Mouse (Mus musculus) neural tube, embryonic 12.5 days (tissue): ENCODE data around the gene Tmem88b. TPM values are rescaled to one million over a fixed set of nuclear protein-coding genes. Genes with fewer than 3 reads are reported as not detected.
"Not testable (repeated sequence)": the region's sequence is repeated elsewhere in the genome, so short reads cannot be mapped to it uniquely, and the experiment has no call there.

Source experiments
- ATAC-seq: fragments of 200-750 bp; cut with Nextera tagmentation; 2 replicates; pipeline ENCODE4 v1.8.0; 2017; ENCODE audit warnings: low read depth, mild to moderate bottlenecking, moderate TSS enrichment, moderate library complexity; ENCODE audit not compliant: low FRiP score
- H3K27ac ChIP-seq: fragments of 300-500 bp; sonication (generic); 2 replicates; pipeline ENCODE4 v1.5.1; 2016
- H3K27me3 ChIP-seq: fragments of 300-500 bp; sonication (generic); replicated peaks from 2 replicates; pipeline ENCODE4 v1.6.1; 2016; ENCODE audit warnings: mild to moderate bottlenecking
- H3K36me3 ChIP-seq: fragments of 300-500 bp; sonication (generic); 2 replicates; pipeline ENCODE4 v1.6.1; 2016; ENCODE audit warnings: mild to moderate bottlenecking
- H3K4me1 ChIP-seq: fragments of 300-500 bp; sonication (generic); 2 replicates; pipeline ENCODE4 v1.6.1; 2016
- H3K4me2 ChIP-seq: fragments of 300-500 bp; sonication (generic); replicated peaks from 2 replicates; pipeline ENCODE4 v1.6.1; 2016; ENCODE audit warnings: mild to moderate bottlenecking
- H3K4me3 ChIP-seq: fragments of 300-500 bp; sonication (generic); 2 replicates; pipeline ENCODE4 v1.5.1; 2016
- H3K9ac ChIP-seq: fragments of 300-500 bp; sonication (generic); 2 replicates; pipeline ENCODE4 v1.6.1; 2016; ENCODE audit warnings: mild to moderate bottlenecking
- H3K9me3 ChIP-seq: fragments of 300-500 bp; sonication (generic); 2 replicates; pipeline ENCODE4 v1.6.1; 2016; ENCODE audit warnings: mild to moderate bottlenecking
- WGBS: fragments of 180-500 bp; shearing (Covaris S2); methylation state at CpG from one replicate; pipeline ENCODE4 v1.1.7; 2016; 5-methylcytosine and 5-hydroxymethylcytosine counted together
- polyA plus RNA-seq: library from polyadenylated mRNA; unstranded; fragments of >200 nt; fragmentation: Nextera tagmentation; extraction: Ambion mirVana; gene quantifications from 2 replicates; pipeline ENCODE4 v1.2.1, GENCODE M21; 2016

Tmem88b gene
- polyA plus RNA-seq, 1 experiment from 2014 or later = 0.56 TPM

GRCm38 (mm10) chr4:155746036-155746548 is 39.6 kb downstream of the Tmem88b start:
- Histone ChIP-seq H3K9ac (no peak overlapping the region), H3K4me2 (no peak overlapping the region), H3K27ac (no peak overlapping the region), H3K4me1 (no peaks in the 10 kb centered on the region), H3K27me3 (no peaks in the 10 kb centered on the region), H3K36me3 (peaks cover 91% of the 10 kb centered on the region), H3K4me3 (no peak overlapping the region), H3K9me3 (no peaks in the 10 kb centered on the region)
- WGBS = 90% methylated on average over 8 of the region's 8 CpGs
- no peak for ATAC-seq

GRCm38 (mm10) chr4:155745136-155745535 is 40.5 kb downstream of the Tmem88b start:
- H3K9me3 ChIP-seq = no peaks in the 10 kb centered on the region
- H3K4me2 ChIP-seq = no peak overlapping the region
- ATAC-seq = no peak
- no peak overlapping the region for H3K9ac ChIP-seq
- no peaks in the 10 kb centered on the region for H3K27me3 ChIP-seq
- no peak overlapping the region for H3K27ac ChIP-seq
- 93% methylated on average over 5 of the region's 5 CpGs for WGBS
- no peak overlapping the region for H3K4me3 ChIP-seq
- no peaks in the 10 kb centered on the region for H3K4me1 ChIP-seq
- peaks cover 91% of the 10 kb centered on the region for H3K36me3 ChIP-seq

GRCm38 (mm10) chr4:155744474-155744873 is 41.2 kb downstream of the Tmem88b start:
- Histone ChIP-seq H3K36me3 (peaks cover 91% of the 10 kb centered on the region), H3K4me3 (no peak overlapping the region)
- WGBS = 94% methylated on average over 8 of the region's 8 CpGs

GRCm38 (mm10) chr4:155742684-155743083 is 43.0 kb downstream of the Tmem88b start:
- no peak for ATAC-seq
- Histone ChIP-seq H3K27me3 (no peaks in the 10 kb centered on the region), H3K4me2 (no peak overlapping the region), H3K4me3 (no peak overlapping the region), H3K27ac (no peak overlapping the region), H3K36me3 (peaks cover 81% of the 10 kb centered on the region), H3K9me3 (no peaks in the 10 kb centered on the region), H3K9ac (no peak overlapping the region), H3K4me1 (no peaks in the 10 kb centered on the region)
- WGBS = 89% methylated on average over 5 of the region's 5 CpGs

More at GRCm38 (mm10) chr4:155744474-155744873, 41.2 kb downstream of the Tmem88b start:
- Histone ChIP-seq H3K4me2 (no peak overlapping the region), H3K9me3 (no peaks in the 10 kb centered on the region), H3K4me1 (no peaks in the 10 kb centered on the region), H3K9ac (no peak overlapping the region), H3K27ac (no peak overlapping the region), H3K27me3 (no peaks in the 10 kb centered on the region)
- ATAC-seq = no peak

- H3K4me2 ChIP-seq, H3K27ac ChIP-seq, H3K9ac ChIP-seq, H3K9me3 ChIP-seq, H3K27me3 ChIP-seq, H3K4me3 ChIP-seq, ATAC-seq: not testable (repeated sequence)
- H3K4me1 ChIP-seq = peaks cover 13% of the 10 kb centered on the region
- 92% methylated on average over 10 of the region's 10 CpGs for WGBS
- H3K36me3 ChIP-seq = peaks cover 74% of the 10 kb centered on the region
These were observed 45.0 kb downstream of the Tmem88b start for GRCm38 (mm10) chr4:155740681-155741080.

- no peak overlapping the region for H3K4me3 ChIP-seq
- ATAC-seq = no peak
- no peaks in the 10 kb centered on the region for H3K27me3 ChIP-seq
- no peak overlapping the region for H3K27ac ChIP-seq
- H3K9me3 ChIP-seq = no peaks in the 10 kb centered on the region
- 85% methylated on average over 37 of the region's 37 CpGs for WGBS
- H3K4me2 ChIP-seq = no peak overlapping the region
- H3K4me1 ChIP-seq = peaks cover 17% of the 10 kb centered on the region
- H3K9ac ChIP-seq = no peak overlapping the region
- H3K36me3 ChIP-seq = peaks cover 68% of the 10 kb centered on the region
These were observed 45.7 kb downstream of the Tmem88b start for GRCm38 (mm10) chr4:155739741-155740636.

GRCm38 (mm10) chr4:155739152-155739551 is 46.5 kb downstream of the Tmem88b start:
- H3K9me3 ChIP-seq = no peaks in the 10 kb centered on the region
- no peak overlapping the region for H3K27ac ChIP-seq
- no peak for ATAC-seq
- no peak overlapping the region for H3K4me2 ChIP-seq
- H3K9ac ChIP-seq = no peak overlapping the region
- H3K4me3 ChIP-seq = no peak overlapping the region
- WGBS = 79% methylated on average over 6 of the region's 6 CpGs
- peaks cover 60% of the 10 kb centered on the region for H3K36me3 ChIP-seq
- no peaks in the 10 kb centered on the region for H3K27me3 ChIP-seq
- H3K4me1 ChIP-seq = peaks cover 21% of the 10 kb centered on the region

- Histone ChIP-seq H3K4me3 (no peak overlapping the region), H3K27ac (no peak overlapping the region)
These were observed 47.4 kb downstream of the Tmem88b start for GRCm38 (mm10) chr4:155738262-155738661.

GRCm38 (mm10) chr4:155736421-155736820 is 49.3 kb downstream of the Tmem88b start:
- Histone ChIP-seq H3K4me3 (no peak overlapping the region), H3K9me3 (no peaks in the 10 kb centered on the region), H3K27me3 (no peaks in the 10 kb centered on the region), H3K4me2 (peak overlapping the region; percentile 94), H3K4me1 (peaks cover 27% of the 10 kb centered on the region), H3K9ac (no peak overlapping the region), H3K36me3 (peaks cover 55% of the 10 kb centered on the region), H3K27ac (no peak overlapping the region)
- 91% methylated on average over 5 of the region's 5 CpGs for WGBS
- no peak for ATAC-seq

More at GRCm38 (mm10) chr4:155738262-155738661, 47.4 kb downstream of the Tmem88b start:
- H3K4me1 ChIP-seq = peaks cover 27% of the 10 kb centered on the region
- H3K36me3 ChIP-seq = peaks cover 56% of the 10 kb centered on the region
- no peak overlapping the region for H3K9ac ChIP-seq
- H3K27me3 ChIP-seq = no peaks in the 10 kb centered on the region
- WGBS = 71% methylated on average over 8 of the region's 8 CpGs
- ATAC-seq = no peak
- no peaks in the 10 kb centered on the region for H3K9me3 ChIP-seq
- H3K4me2 ChIP-seq = no peak overlapping the region

- H3K9me3 ChIP-seq = no peaks in the 10 kb centered on the region
- H3K36me3 ChIP-seq = peaks cover 55% of the 10 kb centered on the region
- H3K4me3 ChIP-seq = peak overlapping the region; percentile 92
- H3K27me3 ChIP-seq = no peaks in the 10 kb centered on the region
- H3K9ac ChIP-seq = peak overlapping the region; percentile 92
- H3K4me2 ChIP-seq = peak overlapping the region; percentile 94
- peaks cover 27% of the 10 kb centered on the region for H3K4me1 ChIP-seq
- 73% methylated on average over 5 of the region's 5 CpGs for whole genome bisulfite sequencing
- peak overlapping the region; percentile 89; the same call in 1 of the 2 replicates for H3K27ac ChIP-seq
- 0 out of 2 replicates have a peak, but pooled peaks have one; percentile 5 for ATAC-seq
These were observed 49.9 kb downstream of the Tmem88b start for GRCm38 (mm10) chr4:155735788-155736187.

GRCm38 (mm10) chr4:155734951-155735702 is 50.5 kb downstream of the Tmem88b start:
- H3K36me3 ChIP-seq = peaks cover 48% of the 10 kb centered on the region
- H3K27me3 ChIP-seq = no peaks in the 10 kb centered on the region
- 1% methylated on average over 75 of the region's 79 CpGs for WGBS
- peak; percentile 67 for ATAC-seq
- peaks cover 27% of the 10 kb centered on the region for H3K4me1 ChIP-seq
- H3K4me2 ChIP-seq = peak overlapping the region; percentile 94
- H3K27ac ChIP-seq = peak overlapping the region; percentile 89
- peak overlapping the region; percentile 92 for H3K9ac ChIP-seq
- H3K4me3 ChIP-seq = peak overlapping the region; percentile 92
- no peaks in the 10 kb centered on the region for H3K9me3 ChIP-seq
